Comparison of ENCODE assay signal across 8 mouse cellular contexts in the genomic region with DNA sequence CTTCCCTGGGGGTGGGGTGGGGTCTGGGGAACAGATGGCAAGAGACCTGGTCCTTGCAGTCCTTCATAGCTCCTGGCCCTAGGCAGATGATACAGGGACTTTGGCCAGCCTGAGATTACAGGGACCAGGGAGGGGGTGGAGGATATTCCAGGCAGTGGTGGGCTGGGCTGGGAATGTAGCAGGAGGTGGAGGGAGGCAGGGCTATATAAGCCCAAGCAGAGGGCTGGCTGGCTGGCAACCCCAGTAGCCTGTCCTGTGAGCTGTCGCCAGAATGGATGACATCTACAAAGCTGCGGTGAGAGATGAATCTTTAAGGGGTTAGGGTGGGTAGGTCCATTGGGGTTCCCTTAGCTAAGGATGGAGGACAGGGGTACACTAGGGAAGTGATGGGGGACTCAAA. TPM values are rescaled to one million over a fixed set of nuclear protein-coding genes. Genes with fewer than 3 reads are reported as not detected.
A peak's percentile ranks its signal among the peaks of the same experiment; 100 is the strongest.
DNase-seq lines count a peak whose midpoint lies in the region; ATAC-seq and TF ChIP-seq lines count a peak whose summit lies in the region.

TSS of gene Tnnc1 (plus strand) at position 229 of the 400 bp plus-strand sequence.

- H3K36me3 ChIP-seq in lung, postnatal 0 days (ENCODE audit: insufficient read depth, low read length), result peaks cover 9% of the 10 kb centered on the region; the same call in 1 of the 2 replicates
- peaks cover 13% of the 10 kb centered on the region for H3K36me3 ChIP-seq in hindbrain, embryonic 14.5 days (replicated peaks; ENCODE audit: control insufficient read depth, insufficient read depth)
- peaks cover under 1% of the 10 kb centered on the region; the same call in 1 of the 2 replicates for H3K36me3 ChIP-seq in midbrain, embryonic 15.5 days (replicated peaks)

- peak within 1 kb of the TSS; percentile 77; the same call in 1 of the 2 replicates for H3K4me3 ChIP-seq in lung, postnatal 0 days (ENCODE audit: low read depth, low read length)
- H3K4me3 ChIP-seq in hindbrain, embryonic 14.5 days (replicated peaks; ENCODE audit: low read length), result peak within 1 kb of the TSS; percentile 91
- H3K4me3 ChIP-seq in midbrain, embryonic 15.5 days, result peak within 1 kb of the TSS; percentile 57

- no peak for TF ChIP-seq EP300 in lung, postnatal 0 days (IDR thresholded peaks at IDR 0.05)

- H3K9ac ChIP-seq in lung, postnatal 0 days (replicated peaks; ENCODE audit: low read depth), result no peak within 1 kb of the TSS
- peak within 1 kb of the TSS; percentile 97 for H3K9ac ChIP-seq in hindbrain, embryonic 14.5 days
- no peak within 1 kb of the TSS; the same call in 1 of the 2 replicates for H3K9ac ChIP-seq in midbrain, embryonic 15.5 days

- no peak for DNase-seq in lung, postnatal 0 days (ENCODE audit: low spot score)
- DNase-seq in lung, postnatal 4 days, result no peak
- DNase-seq in gastrocnemius, adult 18-20 months (ENCODE audit: low spot score), result no peak
- DNase-seq in hindbrain, embryonic 14.5 days (ENCODE audit: low spot score), result no peak
- no peak for DNase-seq in retina, embryonic 14.5 days (ENCODE audit: low spot score)
- no peak for DNase-seq in lung, postnatal 25 days (ENCODE audit: low spot score)

- peaks cover 5% of the 10 kb centered on the region; the same call in 1 of the 2 replicates for H3K4me1 ChIP-seq in lung, postnatal 0 days (ENCODE audit: insufficient read depth, low read depth, low read length)
- H3K4me1 ChIP-seq in hindbrain, embryonic 14.5 days (replicated peaks; ENCODE audit: control insufficient read depth, insufficient read depth, low read length), result peaks cover 20% of the 10 kb centered on the region
- H3K4me1 ChIP-seq in midbrain, embryonic 15.5 days, result peaks cover 26% of the 10 kb centered on the region

- H3K27ac ChIP-seq in lung, postnatal 0 days (ENCODE audit: low read length), result peak within 1 kb of the TSS; percentile 94
- H3K27ac ChIP-seq in hindbrain, embryonic 14.5 days, result peak within 1 kb of the TSS; percentile 90; the same call in 1 of the 2 replicates
- peak within 1 kb of the TSS; percentile 88 for H3K27ac ChIP-seq in midbrain, embryonic 15.5 days

- no peak for ATAC-seq in lung, postnatal 0 days
- ATAC-seq in hindbrain, embryonic 14.5 days (ENCODE audit: low FRiP score), result no peak
- ATAC-seq in midbrain, embryonic 15.5 days (replicated peaks), result no peak
- ATAC-seq in cerebellum, adult (ENCODE audit: insufficient number of reproducible peaks, low FRiP score, low TSS enrichment), result no peak

- WGBS in lung, postnatal 0 days, result 48% methylated on average over 2 of the region's 2 CpGs
- 66% methylated on average over 2 of the region's 2 CpGs for WGBS in hindbrain, embryonic 14.5 days
- 78% methylated on average over 2 of the region's 2 CpGs for WGBS in midbrain, embryonic 15.5 days

- no peaks in the 10 kb centered on the region for H3K27me3 ChIP-seq in lung, postnatal 0 days (replicated peaks; ENCODE audit: insufficient read depth, low read length)
- H3K27me3 ChIP-seq in hindbrain, embryonic 14.5 days (ENCODE audit: control insufficient read depth, insufficient read depth, low read length), result no peaks in the 10 kb centered on the region
- H3K27me3 ChIP-seq in midbrain, embryonic 15.5 days (replicated peaks), result no peaks in the 10 kb centered on the region

- H3K9me3 ChIP-seq in lung, postnatal 0 days (ENCODE audit: low read length), result no peaks in the 10 kb centered on the region
- no peaks in the 10 kb centered on the region for H3K9me3 ChIP-seq in hindbrain, embryonic 14.5 days (ENCODE audit: control insufficient read depth, low read length)
- H3K9me3 ChIP-seq in midbrain, embryonic 15.5 days, result no peaks in the 10 kb centered on the region

- TF ChIP-seq CTCF in lung, postnatal 0 days (IDR thresholded peaks at IDR 0.05), result no peak

- peak within 1 kb of the TSS; percentile 72 for H3K4me2 ChIP-seq in lung, postnatal 0 days (replicated peaks; ENCODE audit: low read depth, low read length)
- H3K4me2 ChIP-seq in hindbrain, embryonic 14.5 days (replicated peaks), result peak within 1 kb of the TSS; percentile 98
- peak within 1 kb of the TSS; percentile 83 for H3K4me2 ChIP-seq in midbrain, embryonic 15.5 days

RNA-seq across cellular contexts. Expression of gene Tnnc1, which starts in this region (rescaled TPM):
- 77.2 and 87.2 TPM in 2 replicates for polyA plus RNA-seq in lung, postnatal 0 days (2015; fragmentation: Nextera tagmentation; extraction: Ambion mirVana)
- total RNA-seq in gastrocnemius, adult 18-20 months (2021), result 100 to 1,000 TPM; 566 to 705 TPM
- 2.4 and 3.2 TPM in 2 replicates for polyA plus RNA-seq in hindbrain, embryonic 14.5 days (2014; fragmentation: Nextera tagmentation; extraction: Ambion mirVana)
- polyA plus RNA-seq in midbrain, embryonic 15.5 days (2015; fragmentation: Nextera tagmentation; extraction: Ambion mirVana), result 2.9 and 4.6 TPM in 2 replicates

Comparison
In these comparisons a context has a peak if more than half of its experiments do, and no peak if none do; other contexts are left out.
1. RNA of gene Tnnc1 (polyA plus RNA-seq): 77.2 to 87.2 TPM in lung, postnatal 0 days; 2.4 to 3.2 TPM in hindbrain, embryonic 14.5 days and 2.9 to 4.6 TPM in midbrain, embryonic 15.5 days; every median in the first group is over 10 times any median in the second.
2. Peak in every context shown above with its lines, with median percentiles within 50 percentile points of each other: H3K27ac ChIP-seq, H3K4me2 ChIP-seq and H3K4me3 ChIP-seq.